Mouse (Mus musculus) myocyte (in vitro differentiated cells): Measurements from ENCODE around the gene Gadd45gip1.

Experiments
- CEBPB ChIP-seq: IDR thresholded peaks from 2 replicates; pipeline ENCODE4 v1.6.1; 2011; ENCODE audit warnings: mild to moderate bottlenecking, moderate library complexity; ENCODE audit not compliant: poor library complexity, insufficient read depth, severe bottlenecking
- E2F4 ChIP-seq: IDR thresholded peaks from one replicate; pipeline ENCODE4 v1.6.1; 2011; ENCODE audit warnings: mild to moderate bottlenecking, control low read depth, moderate library complexity; ENCODE audit not compliant: insufficient read depth
- MAX ChIP-seq: IDR thresholded peaks from one replicate; pipeline ENCODE4 v1.6.1; 2011; ENCODE audit warnings: low read depth, mild to moderate bottlenecking, control low read depth
- MYOD1 ChIP-seq, 3 experiments: IDR thresholded peaks; one replicate each; pipeline ENCODE4 v1.6.1; 2011; ENCODE audit warnings: control low read depth in 2 of 3, low read depth in 2 of 3, mild to moderate bottlenecking in 2 of 3, moderate library complexity in 1 of 3; ENCODE audit not compliant: insufficient read length in 2 of 3, control insufficient read depth in 1 of 3
- MYOG ChIP-seq, 3 experiments: IDR thresholded peaks; one replicate each; pipeline ENCODE4 v1.6.1; 2011; ENCODE audit warnings: control low read depth in 2 of 3, low read depth in 2 of 3, mild to moderate bottlenecking in 2 of 3; ENCODE audit not compliant: insufficient read length in 2 of 3, control insufficient read depth in 1 of 3, insufficient read depth in 1 of 3
- POLR2A ChIP-seq: IDR thresholded peaks from one replicate; pipeline ENCODE4 v1.6.1; 2011; ENCODE audit warnings: low read depth, mild to moderate bottlenecking, control low read depth, moderate library complexity; ENCODE audit not compliant: insufficient read length
- POLR2AphosphoS2 ChIP-seq: IDR thresholded peaks from one replicate; pipeline ENCODE4 v1.6.1; 2011; ENCODE audit warnings: low read depth, control low read depth; ENCODE audit not compliant: insufficient read length
- REST ChIP-seq: IDR thresholded peaks from one replicate; pipeline ENCODE4 v1.6.1; 2011; ENCODE audit warnings: mild to moderate bottlenecking, control low read depth, moderate library complexity; ENCODE audit not compliant: insufficient read depth, insufficient read length
- TCF12 ChIP-seq: IDR thresholded peaks from one replicate; pipeline ENCODE4 v1.6.1; 2011; ENCODE audit warnings: mild to moderate bottlenecking, control low read depth; ENCODE audit not compliant: poor library complexity, insufficient read depth, severe bottlenecking
- TCF3 ChIP-seq: IDR thresholded peaks from one replicate; pipeline ENCODE4 v1.6.1; 2011; ENCODE audit warnings: low read depth, control low read depth; ENCODE audit not compliant: insufficient read length
- USF1 ChIP-seq: IDR thresholded peaks from one replicate; pipeline ENCODE4 v1.6.1; 2011; ENCODE audit warnings: low read depth, mild to moderate bottlenecking, control low read depth, moderate library complexity

GRCm38 (mm10) chr8:84793134-84793533 lies 38.2 kb upstream of the Gadd45gip1 start:
- TF ChIP-seq POLR2A = peak; percentile 25
- no peak for TF ChIP-seq CEBPB
- no peak for TF ChIP-seq MAX
- TF ChIP-seq TCF12 = no peak
- no peak for TF ChIP-seq E2F4
- TF ChIP-seq USF1 = no peak
- TF ChIP-seq MYOD1 (IDR thresholded peaks at IDR 0.05; ENCODE audit: control insufficient read depth in 1 of 3, insufficient read length in 2 of 3, low read depth in 2 of 3) = no peak
- no peak for TF ChIP-seq POLR2AphosphoS2
- TF ChIP-seq MYOG (IDR thresholded peaks at IDR 0.05; ENCODE audit: control insufficient read depth in 1 of 3, insufficient read depth in 1 of 3, insufficient read length in 2 of 3, low read depth in 2 of 3) = no peak
- no peak for TF ChIP-seq TCF3
- TF ChIP-seq REST = no peak
